Mouse (Mus musculus) midbrain, embryonic 11.5 days (tissue): ENCODE measurements around the gene Pafah1b3. TPM values are rescaled to one million over a fixed set of nuclear protein-coding genes. Genes with fewer than 3 reads are reported as not detected.

Experiments used
- ATAC-seq: fragments of 200-750 bp; cut with Nextera tagmentation; 2 replicates; pipeline ENCODE4 v1.8.0; 2017; ENCODE audit warnings: moderate TSS enrichment, moderate library complexity; ENCODE audit not compliant: low FRiP score
- DNase-seq: peaks from one replicate; pipeline ENCODE4 v3.0.0; 2015; ENCODE audit warnings: low spot score; ENCODE audit errors: missing footprints
- H3K27ac ChIP-seq: fragments of 300-500 bp; sonication (generic); 2 replicates; pipeline ENCODE4 v1.5.1; 2014; ENCODE audit warnings: low read depth, low read length
- H3K27me3 ChIP-seq: fragments of 300-500 bp; sonication (generic); 2 replicates; pipeline ENCODE4 v1.6.1; 2014; ENCODE audit warnings: mild to moderate bottlenecking, low read length, moderate library complexity, mixed read lengths; ENCODE audit not compliant: control insufficient read depth, insufficient read depth
- H3K36me3 ChIP-seq: fragments of 300-500 bp; sonication (generic); 2 replicates; pipeline ENCODE4 v1.6.1; 2014; ENCODE audit warnings: mild to moderate bottlenecking, low read length, moderate library complexity, mixed read lengths; ENCODE audit not compliant: control insufficient read depth, insufficient read depth
- H3K4me1 ChIP-seq: fragments of 300-500 bp; sonication (generic); 2 replicates; pipeline ENCODE4 v1.6.1; 2014; ENCODE audit warnings: low read length; ENCODE audit not compliant: control insufficient read depth, insufficient read depth
- H3K4me2 ChIP-seq: fragments of 300-500 bp; sonication (generic); 2 replicates; pipeline ENCODE4 v1.6.1; 2014; ENCODE audit warnings: mild to moderate bottlenecking, moderate library complexity
- H3K4me3 ChIP-seq: fragments of 300-500 bp; sonication (generic); 2 replicates; pipeline ENCODE4 v1.5.1; 2014; ENCODE audit warnings: low read depth, low read length
- H3K9ac ChIP-seq: fragments of 300-500 bp; sonication (generic); 2 replicates; pipeline ENCODE4 v1.6.1; 2014; ENCODE audit warnings: low read length
- H3K9me3 ChIP-seq: fragments of 300-500 bp; sonication (generic); 2 replicates; pipeline ENCODE4 v1.6.1; 2016; ENCODE audit warnings: low read length; ENCODE audit not compliant: control insufficient read depth
- WGBS: fragments of 180-500 bp; shearing (Covaris S2); extraction: QIAGEN DNeasy Blood & Tissue Kit; methylation state at CpG from one replicate; pipeline ENCODE4 v1.1.7; 2014; 5-methylcytosine and 5-hydroxymethylcytosine counted together
- polyA plus RNA-seq: library from polyadenylated mRNA; unstranded; fragments of >200 nt; fragmentation: Nextera tagmentation; extraction: Ambion mirVana; gene quantifications from 2 replicates; pipeline ENCODE4 v1.2.1, GENCODE M21; 2014

The Pafah1b3 gene
- polyA plus RNA-seq, 1 experiment from 2014 or later: 332 TPM

DNA sequence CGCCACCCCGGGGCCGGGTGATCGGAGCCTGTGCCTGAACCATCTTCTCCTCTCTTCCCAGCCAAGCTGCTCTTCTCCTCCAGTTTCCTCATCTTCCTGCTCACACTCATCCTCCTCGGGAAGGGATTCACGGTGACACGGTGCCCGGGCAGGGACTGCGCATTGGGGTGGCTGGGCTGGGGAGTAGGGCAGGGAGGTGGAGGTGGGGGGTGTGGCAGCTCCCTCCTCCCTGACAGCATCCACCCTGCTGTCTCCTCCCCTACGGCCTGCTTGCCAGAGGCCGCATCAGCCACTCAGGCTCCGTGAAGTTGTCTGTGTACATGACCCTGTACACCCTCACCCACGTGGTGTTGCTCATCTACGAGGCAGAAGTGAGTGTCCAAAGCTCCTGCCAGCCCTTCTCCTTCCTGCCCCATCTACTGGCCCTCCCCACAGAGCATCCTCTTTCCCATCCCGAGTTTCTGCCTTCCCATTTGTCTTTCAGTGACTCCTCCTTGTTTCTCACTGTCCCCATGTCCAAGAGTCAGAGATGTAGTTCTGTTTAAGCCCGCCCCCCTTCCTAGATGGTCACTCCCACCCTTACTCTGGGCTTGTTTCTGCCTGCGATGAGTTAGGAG is 11.0 kb upstream of the Pafah1b3 start:
- Histone ChIP-seq H3K9me3 (no peaks in the 10 kb centered on the region), H3K36me3 (no peaks in the 10 kb centered on the region), H3K4me3 (no peak overlapping the region), H3K9ac (no peak overlapping the region), H3K27ac (no peak overlapping the region), H3K4me1 (peaks cover 7% of the 10 kb centered on the region), H3K4me2 (no peak overlapping the region), H3K27me3 (peaks cover 14% of the 10 kb centered on the region)
- ATAC-seq: no peak
- WGBS: 70% methylated on average over 17 of the region's 17 CpGs
- DNase-seq: no peak

DNA sequence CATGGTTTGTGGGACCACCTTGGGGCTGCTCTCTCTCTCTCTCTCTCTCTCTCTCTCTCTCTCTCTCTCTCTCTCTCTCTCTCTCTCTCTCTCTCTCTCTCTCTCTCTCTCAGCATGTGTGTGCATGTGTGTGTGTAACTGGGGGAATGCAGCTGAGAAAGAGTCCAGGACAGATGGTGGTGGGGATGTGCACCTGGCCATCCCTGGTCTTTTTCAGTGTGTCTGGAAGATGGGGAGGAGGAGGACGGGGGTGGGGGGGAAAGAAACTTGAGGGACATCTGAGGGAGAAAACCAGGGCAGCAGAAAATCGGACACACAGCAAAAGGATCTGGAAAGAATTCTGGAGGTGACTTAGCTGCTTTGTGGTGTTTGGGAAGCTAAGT is 8.8 kb upstream of the Pafah1b3 start:
- peaks cover 7% of the 10 kb centered on the region for H3K4me1 ChIP-seq
- no peaks in the 10 kb centered on the region for H3K36me3 ChIP-seq
- no peak overlapping the region for H3K9ac ChIP-seq
- DNase-seq (no peak), ATAC-seq (no peak)
- H3K9me3 ChIP-seq: no peaks in the 10 kb centered on the region
- 35% methylated on average over 2 of the region's 2 CpGs for WGBS
- no peak overlapping the region for H3K27ac ChIP-seq
- peak overlapping the region; percentile 59 for H3K4me3 ChIP-seq
- H3K4me2 ChIP-seq: peak overlapping the region; percentile 95
- peaks cover 3% of the 10 kb centered on the region for H3K27me3 ChIP-seq

DNA sequence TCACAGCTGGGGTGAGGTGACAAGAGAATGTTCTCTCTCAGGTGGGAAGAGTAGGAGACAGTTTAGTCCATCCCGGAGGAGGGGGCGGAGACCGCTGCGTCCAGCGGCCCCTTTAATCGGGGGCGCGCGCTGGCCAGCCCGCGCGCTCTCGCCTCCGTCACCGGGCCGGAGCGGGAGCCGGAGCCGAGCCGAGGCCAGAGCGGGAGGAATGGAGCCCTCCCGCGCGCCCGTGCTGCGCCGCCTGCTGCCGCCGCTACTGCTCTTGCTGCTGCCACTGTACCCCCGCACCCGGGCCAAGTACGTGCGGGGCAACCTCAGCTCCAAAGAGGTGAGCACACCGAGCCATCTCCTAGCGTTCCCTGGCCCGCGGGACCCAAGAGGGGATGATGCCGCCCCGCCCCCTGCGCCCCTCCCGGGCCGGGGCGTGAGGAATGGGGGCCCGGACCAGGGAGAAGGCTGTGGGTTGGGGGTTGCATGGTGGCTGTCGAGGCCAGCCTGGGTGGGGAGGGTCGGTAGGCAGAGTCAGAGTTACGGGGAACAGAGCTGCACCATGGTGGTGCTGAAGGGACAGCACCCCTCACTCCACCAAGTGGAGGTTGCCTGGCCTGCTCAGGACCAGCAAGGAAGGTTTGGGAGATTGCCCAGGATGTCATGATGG is 8.3 kb upstream of the Pafah1b3 start, which contains the start of gene Tmem145:
Gene Tmem145 (plus strand): TSS at position 151 of the 658 bp plus-strand sequence.
- Histone ChIP-seq H3K9ac (peak within 1 kb of the TSS; percentile 69), H3K36me3 (no peaks in the 10 kb centered on the region), H3K9me3 (no peaks in the 10 kb centered on the region), H3K27me3 (no peaks in the 10 kb centered on the region; the same call in 1 of the 2 replicates), H3K4me3 (peak within 1 kb of the TSS; percentile 59), H3K27ac (no peak within 1 kb of the TSS; the same call in 1 of the 2 replicates), H3K4me1 (peaks cover 7% of the 10 kb centered on the region), H3K4me2 (peak within 1 kb of the TSS; percentile 95)
- WGBS: under 1% methylated on average over 46 of the region's 47 CpGs
- ATAC-seq (peak; percentile 74), DNase-seq (peak; percentile 95)

DNA sequence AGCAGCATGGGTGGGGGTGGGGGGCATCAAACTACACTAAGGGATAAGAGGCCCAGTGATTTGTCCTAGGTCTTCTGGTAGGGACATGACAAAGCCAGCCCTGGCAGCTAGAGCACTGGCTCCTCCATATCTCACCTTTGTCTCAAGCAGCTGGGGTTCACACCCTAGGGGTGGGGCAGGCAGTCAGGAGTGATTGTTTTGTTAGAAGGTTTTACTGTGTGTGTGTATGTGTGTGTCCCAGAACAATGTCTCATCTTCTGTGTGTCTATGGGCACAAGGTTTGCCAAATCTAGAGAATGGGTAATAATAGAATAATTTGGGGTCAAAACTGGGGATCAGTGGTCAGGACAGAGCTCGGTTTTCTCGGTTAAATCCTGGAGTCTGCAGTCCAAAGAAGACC is 7.7 kb upstream of the Pafah1b3 start:
- Histone ChIP-seq H3K9me3 (no peaks in the 10 kb centered on the region), H3K36me3 (no peaks in the 10 kb centered on the region), H3K27ac (no peak overlapping the region), H3K4me3 (peak overlapping the region; percentile 59), H3K4me1 (peaks cover 7% of the 10 kb centered on the region), H3K9ac (peak overlapping the region; percentile 69), H3K4me2 (peak overlapping the region; percentile 95), H3K27me3 (no peaks in the 10 kb centered on the region; the same call in 1 of the 2 replicates)
- ATAC-seq (no peak), DNase-seq (no peak)
- 2% methylated on average over 2 of the region's 2 CpGs for WGBS

DNA sequence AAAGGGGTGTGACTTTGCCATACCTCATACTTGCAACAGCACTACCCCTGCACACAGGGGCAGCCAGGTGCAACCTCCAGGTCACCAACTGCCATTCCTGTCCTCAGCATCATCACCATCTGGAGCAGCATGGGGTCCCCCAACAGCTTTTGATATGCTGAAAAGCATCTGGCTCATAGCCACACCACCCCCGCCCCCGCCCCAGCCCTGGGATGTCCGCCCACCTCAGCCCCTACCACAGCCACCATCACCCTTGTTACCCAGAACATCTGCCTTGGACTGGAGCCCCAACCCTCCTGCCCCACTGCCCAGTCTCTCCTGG is 5.9 kb upstream of the Pafah1b3 start:
- H3K4me3 ChIP-seq: no peak overlapping the region
- no peaks in the 10 kb centered on the region for H3K36me3 ChIP-seq
- peaks cover 7% of the 10 kb centered on the region for H3K4me1 ChIP-seq
- no peak overlapping the region for H3K4me2 ChIP-seq
- no peak for ATAC-seq
- 87% methylated on average over 3 of the region's 3 CpGs for WGBS
- H3K9me3 ChIP-seq: no peaks in the 10 kb centered on the region
- H3K27ac ChIP-seq: no peak overlapping the region
- no peak overlapping the region for H3K9ac ChIP-seq
- no peak for DNase-seq
- H3K27me3 ChIP-seq: no peaks in the 10 kb centered on the region; the same call in 1 of the 2 replicates

DNA sequence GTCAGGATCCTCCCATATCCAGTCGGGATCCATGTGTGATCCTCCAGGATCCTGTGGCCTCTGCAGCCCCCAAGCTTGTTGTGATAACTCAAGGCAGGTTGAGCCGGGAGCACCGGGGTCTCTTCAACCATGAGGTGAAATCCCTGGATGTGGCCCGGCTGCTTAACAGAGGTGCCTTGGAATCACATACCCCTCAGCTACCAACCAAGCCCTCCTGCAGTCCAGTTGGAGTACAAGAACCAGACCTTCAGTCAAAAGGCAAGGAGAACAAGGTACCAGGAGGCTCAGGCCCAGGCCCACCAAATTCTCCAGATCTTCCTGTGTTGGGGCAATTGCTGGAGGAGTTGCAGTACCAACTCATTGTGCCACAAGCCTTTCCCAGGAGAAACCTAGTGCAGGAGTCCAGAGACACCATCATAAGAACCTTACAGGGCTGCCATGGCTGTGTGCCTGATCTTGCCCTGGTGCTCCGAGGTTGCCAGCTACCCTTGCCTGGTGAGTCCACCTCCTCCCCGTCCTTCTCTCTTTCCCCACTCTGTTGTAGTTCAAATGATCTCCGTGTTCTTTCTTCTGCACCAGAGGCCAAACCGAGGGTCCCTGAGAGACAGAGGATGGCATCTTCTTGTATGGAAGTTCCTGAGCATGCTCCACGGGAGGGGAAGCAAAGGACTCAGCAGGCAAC is 5.4 kb upstream of the Pafah1b3 start:
- Histone ChIP-seq H3K27me3 (no peaks in the 10 kb centered on the region; the same call in 1 of the 2 replicates), H3K36me3 (no peaks in the 10 kb centered on the region), H3K4me1 (peaks cover 7% of the 10 kb centered on the region), H3K9ac (no peak overlapping the region), H3K4me3 (no peak overlapping the region), H3K27ac (no peak overlapping the region), H3K9me3 (no peaks in the 10 kb centered on the region), H3K4me2 (no peak overlapping the region)
- 73% methylated on average over 9 of the region's 9 CpGs for WGBS
- ATAC-seq (no peak), DNase-seq (no peak)

DNA sequence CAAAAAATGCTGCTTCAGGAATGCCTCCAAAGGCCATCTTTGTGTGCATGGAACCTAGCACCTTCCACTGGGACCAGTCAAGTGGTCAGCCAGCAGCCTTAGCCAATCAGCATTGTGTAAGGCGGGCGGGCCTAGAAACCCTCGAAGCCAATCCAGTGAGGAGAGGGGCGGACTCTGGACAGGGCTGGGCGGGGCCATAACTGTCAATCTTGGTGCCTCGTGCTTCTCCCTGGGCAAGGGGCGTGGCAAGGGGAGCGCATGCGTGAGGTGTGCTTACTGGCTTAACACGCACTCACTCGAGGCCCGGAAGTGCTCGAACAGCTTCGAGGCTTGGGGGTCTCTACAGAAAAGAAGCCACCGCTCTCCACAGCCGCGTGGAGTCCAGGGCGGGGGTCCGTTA is 3.3 kb upstream of the Pafah1b3 start, which contains the start of gene Prr19:
Gene Prr19 (plus strand): TSS at position 349 of the 400 bp plus-strand sequence.
- Histone ChIP-seq H3K27me3 (no peaks in the 10 kb centered on the region), H3K4me2 (no peak within 1 kb of the TSS), H3K4me3 (no peak within 1 kb of the TSS), H3K4me1 (peaks cover 12% of the 10 kb centered on the region), H3K9ac (no peak within 1 kb of the TSS), H3K36me3 (no peaks in the 10 kb centered on the region), H3K9me3 (no peaks in the 10 kb centered on the region), H3K27ac (no peak within 1 kb of the TSS)
- 51% methylated on average over 19 of the region's 19 CpGs for WGBS
- DNase-seq: no peak
- ATAC-seq: peak; percentile 42

DNA sequence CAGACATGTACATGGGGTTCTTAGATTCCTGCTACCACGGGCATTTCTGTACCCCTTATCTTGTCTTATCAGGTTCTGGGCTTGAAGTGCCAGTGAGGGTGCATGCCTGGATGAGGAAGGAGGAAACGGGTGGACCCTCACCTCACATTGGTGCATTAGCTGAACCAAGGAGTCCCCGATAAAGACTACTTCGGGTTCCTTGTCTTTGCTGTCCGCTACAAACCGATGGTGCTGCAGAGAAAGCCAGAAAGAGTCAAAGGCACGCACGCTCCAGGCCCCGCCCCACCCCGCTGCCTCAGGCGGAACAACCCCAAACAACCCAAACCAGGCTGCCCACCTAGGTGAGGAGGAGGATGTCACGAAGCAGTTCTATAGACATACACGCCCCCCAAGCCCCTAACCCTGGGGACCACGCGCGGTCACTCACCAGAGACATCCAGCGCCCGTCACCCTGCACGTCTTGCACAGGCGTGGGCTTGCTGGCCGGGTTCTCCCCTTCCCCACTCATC is 787 bp downstream of the Pafah1b3 start:
- Histone ChIP-seq H3K27me3 (no peaks in the 10 kb centered on the region), H3K9me3 (no peaks in the 10 kb centered on the region), H3K36me3 (peaks cover 6% of the 10 kb centered on the region), H3K4me2 (peak overlapping the region; percentile 82), H3K4me3 (peak overlapping the region; percentile 81), H3K27ac (peak overlapping the region; percentile 89), H3K9ac (peak overlapping the region; percentile 81), H3K4me1 (peaks cover 8% of the 10 kb centered on the region)
- under 1% methylated on average over 21 of the region's 21 CpGs for WGBS
- ATAC-seq (no peak; the same call in 1 of the 2 replicates), DNase-seq (peak; percentile 84)
